Mouse (Mus musculus) liver, embryonic 16.5 days (tissue): ENCODE measurements around the gene Snx29. TPM values are rescaled to one million over a fixed set of nuclear protein-coding genes. Genes with fewer than 3 reads are reported as not detected.

Experiments
- ATAC-seq: fragments of 200-750 bp; cut with Nextera tagmentation; 2 replicates; pipeline ENCODE4 v1.8.0; 2017; ENCODE audit warnings: low read depth, mild to moderate bottlenecking, moderate number of reproducible peaks, moderate library complexity
- H3K27ac ChIP-seq: fragments of 300-500 bp; sonication (generic); 2 replicates; pipeline ENCODE4 v1.5.1; 2014; ENCODE audit warnings: mild to moderate bottlenecking, low read length
- H3K27me3 ChIP-seq: fragments of 300-500 bp; sonication (generic); 2 replicates; pipeline ENCODE4 v1.6.1; 2014; ENCODE audit warnings: low read depth, low read length, mixed read lengths; ENCODE audit not compliant: control insufficient read depth, insufficient read depth
- H3K36me3 ChIP-seq: fragments of 300-500 bp; sonication (generic); 2 replicates; pipeline ENCODE4 v1.6.1; 2014; ENCODE audit warnings: mild to moderate bottlenecking; ENCODE audit not compliant: control insufficient read depth, insufficient read depth
- H3K4me1 ChIP-seq: fragments of 300-500 bp; sonication (generic); 2 replicates; pipeline ENCODE4 v1.6.1; 2014; ENCODE audit warnings: low read depth, low read length, mixed read lengths; ENCODE audit not compliant: control insufficient read depth
- H3K4me2 ChIP-seq: fragments of 300-500 bp; sonication (generic); 2 replicates; pipeline ENCODE4 v1.6.1; 2014; ENCODE audit warnings: low read depth, low read length, mixed read lengths
- H3K4me3 ChIP-seq: fragments of 300-500 bp; sonication (generic); 2 replicates; pipeline ENCODE4 v1.5.1; 2014; ENCODE audit warnings: low read depth, mild to moderate bottlenecking, low read length
- H3K9ac ChIP-seq: fragments of 300-500 bp; sonication (generic); 2 replicates; pipeline ENCODE4 v1.6.1; 2014; ENCODE audit warnings: low read depth, low read length
- H3K9me3 ChIP-seq: fragments of 300-500 bp; sonication (generic); replicated peaks from 2 replicates; pipeline ENCODE4 v1.6.1; 2016; ENCODE audit warnings: low read length; ENCODE audit not compliant: control insufficient read depth
- WGBS: fragments of 180-500 bp; shearing (Covaris S2); extraction: QIAGEN DNeasy Blood & Tissue Kit; methylation state at CpG from one replicate; pipeline ENCODE4 v1.1.7; 2014; ENCODE audit not compliant: insufficient replicate concordance; 5-methylcytosine and 5-hydroxymethylcytosine counted together
- polyA plus RNA-seq: library from polyadenylated mRNA; unstranded; fragments of >200 nt; fragmentation: Nextera tagmentation; extraction: Ambion mirVana; gene quantifications from 2 replicates; pipeline ENCODE4 v1.2.1, GENCODE M21; 2015

The Snx29 gene
- polyA plus RNA-seq, 1 experiment from 2014 or later = 4.6 TPM

GRCm38 (mm10) chr16:11729815-11730214 is 407.1 kb downstream of the Snx29 start:
- Histone ChIP-seq H3K4me1 (no peaks in the 10 kb centered on the region), H3K9me3 (no peaks in the 10 kb centered on the region), H3K27me3 (no peaks in the 10 kb centered on the region), H3K4me2 (no peak overlapping the region), H3K36me3 (no peaks in the 10 kb centered on the region), H3K27ac (no peak overlapping the region), H3K9ac (no peak overlapping the region), H3K4me3 (no peak overlapping the region)
- WGBS = 58% methylated on average over 5 of the region's 5 CpGs
- no peak for ATAC-seq

DNA sequence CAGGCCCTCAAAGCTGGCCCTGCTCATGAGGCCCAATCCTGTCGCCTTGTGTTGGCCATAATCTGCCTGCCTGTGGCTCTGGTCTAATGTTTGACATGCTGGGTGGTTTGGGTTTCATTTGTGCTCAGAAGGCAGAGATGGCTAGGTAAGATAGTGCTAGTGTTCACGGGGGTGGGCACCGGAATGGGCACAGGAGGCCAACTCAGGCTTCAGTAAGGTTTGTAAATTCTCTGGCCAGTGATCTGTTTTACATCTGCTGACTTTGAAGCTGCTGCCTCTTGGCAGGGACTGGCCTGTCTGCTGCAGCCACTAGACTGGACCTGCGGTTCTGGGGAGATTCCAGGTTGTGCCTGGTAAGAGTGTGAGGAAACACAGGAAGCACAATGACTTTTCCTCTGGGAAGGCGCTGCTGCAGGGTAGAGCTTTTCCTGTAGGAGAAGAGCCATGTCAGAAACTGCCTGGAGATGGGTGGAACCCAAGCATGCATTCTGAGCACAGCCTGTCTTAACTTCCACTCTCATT is 408.4 kb downstream of the Snx29 start:
- H3K27me3 ChIP-seq = no peaks in the 10 kb centered on the region
- no peak overlapping the region for H3K4me2 ChIP-seq
- 57% methylated on average over 5 of the region's 5 CpGs for WGBS
- no peak overlapping the region for H3K27ac ChIP-seq
- no peak overlapping the region for H3K4me3 ChIP-seq
- no peaks in the 10 kb centered on the region for H3K36me3 ChIP-seq
- no peaks in the 10 kb centered on the region for H3K4me1 ChIP-seq
- H3K9me3 ChIP-seq = no peaks in the 10 kb centered on the region
- no peak overlapping the region for H3K9ac ChIP-seq
- no peak for ATAC-seq

DNA sequence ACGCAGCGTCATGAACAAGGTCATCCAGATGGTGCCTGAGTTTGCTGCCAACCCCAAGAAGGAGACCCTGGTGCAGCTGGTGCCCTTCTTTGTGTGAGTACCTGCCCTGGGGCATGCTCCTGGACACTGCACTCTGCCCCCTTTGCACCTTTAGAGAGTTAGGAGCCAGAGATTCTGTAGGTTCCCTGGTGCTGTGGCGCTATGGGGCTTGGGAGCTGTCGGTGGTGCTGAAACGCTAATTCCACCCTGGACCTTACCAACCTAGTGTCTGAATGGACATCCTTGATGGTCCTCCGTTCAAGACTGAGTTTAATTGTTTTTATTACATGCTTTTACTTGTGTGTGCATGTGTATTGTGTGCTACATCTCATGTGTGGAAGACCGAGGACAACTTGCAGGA is 415.6 kb downstream of the Snx29 start:
- Histone ChIP-seq H3K27me3 (no peaks in the 10 kb centered on the region), H3K9ac (no peak overlapping the region), H3K27ac (no peak overlapping the region), H3K9me3 (no peaks in the 10 kb centered on the region), H3K4me2 (no peak overlapping the region), H3K36me3 (no peaks in the 10 kb centered on the region), H3K4me1 (no peaks in the 10 kb centered on the region), H3K4me3 (no peak overlapping the region)
- ATAC-seq = no peak
- 43% methylated on average over 7 of the region's 7 CpGs for WGBS

- no peak overlapping the region for H3K4me2 ChIP-seq
- no peaks in the 10 kb centered on the region for H3K36me3 ChIP-seq
- no peaks in the 10 kb centered on the region for H3K9me3 ChIP-seq
- no peak overlapping the region for H3K4me3 ChIP-seq
- ATAC-seq = no peak
- H3K9ac ChIP-seq = no peak overlapping the region
- no peaks in the 10 kb centered on the region for H3K27me3 ChIP-seq
- no peaks in the 10 kb centered on the region for H3K4me1 ChIP-seq
- H3K27ac ChIP-seq = no peak overlapping the region
- 65% methylated on average over 5 of the region's 5 CpGs for WGBS
These were observed 419.2 kb downstream of the Snx29 start for GRCm38 (mm10) chr16:11741951-11742350.

GRCm38 (mm10) chr16:11742351-11742750 is 419.6 kb downstream of the Snx29 start:
- 69% methylated on average over 7 of the region's 7 CpGs for WGBS
- no peak for ATAC-seq

GRCm38 (mm10) chr16:11743013-11743412 is 420.3 kb downstream of the Snx29 start:
- no peaks in the 10 kb centered on the region for H3K4me1 ChIP-seq
- ATAC-seq = no peak
- no peaks in the 10 kb centered on the region for H3K9me3 ChIP-seq
- H3K36me3 ChIP-seq = no peaks in the 10 kb centered on the region
- no peaks in the 10 kb centered on the region for H3K27me3 ChIP-seq
- no peak overlapping the region for H3K4me2 ChIP-seq
- WGBS = 46% methylated on average over 3 of the region's 3 CpGs
- H3K9ac ChIP-seq = no peak overlapping the region
- H3K4me3 ChIP-seq = no peak overlapping the region
- H3K27ac ChIP-seq = no peak overlapping the region

More at GRCm38 (mm10) chr16:11742351-11742750, 419.6 kb downstream of the Snx29 start:
- Histone ChIP-seq H3K27ac (no peak overlapping the region), H3K4me3 (no peak overlapping the region), H3K9ac (no peak overlapping the region), H3K9me3 (no peaks in the 10 kb centered on the region), H3K27me3 (no peaks in the 10 kb centered on the region), H3K4me1 (no peaks in the 10 kb centered on the region), H3K36me3 (no peaks in the 10 kb centered on the region), H3K4me2 (no peak overlapping the region)

GRCm38 (mm10) chr16:11743724-11744123 is 421.0 kb downstream of the Snx29 start:
- no peak overlapping the region for H3K4me3 ChIP-seq
- no peak overlapping the region for H3K4me2 ChIP-seq
- no peaks in the 10 kb centered on the region for H3K27me3 ChIP-seq
- no peak overlapping the region for H3K9ac ChIP-seq
- H3K36me3 ChIP-seq = no peaks in the 10 kb centered on the region
- no peak for ATAC-seq
- WGBS = 59% methylated on average over 4 of the region's 4 CpGs
- H3K4me1 ChIP-seq = no peaks in the 10 kb centered on the region
- H3K9me3 ChIP-seq = no peaks in the 10 kb centered on the region
- no peak overlapping the region for H3K27ac ChIP-seq

DNA sequence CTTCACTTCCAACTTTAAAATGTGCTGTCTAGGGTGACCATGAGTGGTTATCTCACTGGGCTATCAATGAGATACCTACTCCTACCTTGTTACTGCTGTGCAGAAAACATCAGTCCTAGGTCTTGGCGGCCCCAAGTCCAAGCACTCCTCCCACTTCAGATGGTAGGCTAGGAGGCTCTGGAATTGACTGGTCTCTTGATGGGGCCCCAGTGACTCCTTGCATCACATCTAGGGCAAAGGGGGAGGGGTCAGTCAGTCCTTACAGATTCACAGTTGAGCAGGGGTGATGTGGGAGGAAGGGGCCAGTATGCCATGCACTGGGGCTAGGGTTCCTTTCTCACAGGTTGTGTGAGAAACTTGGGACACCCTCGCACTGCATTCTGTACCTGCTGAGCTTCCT is 423.3 kb downstream of the Snx29 start:
- no peak overlapping the region for H3K4me3 ChIP-seq
- ATAC-seq = no peak
- no peaks in the 10 kb centered on the region for H3K36me3 ChIP-seq
- H3K27me3 ChIP-seq = no peaks in the 10 kb centered on the region
- H3K4me1 ChIP-seq = no peaks in the 10 kb centered on the region
- H3K4me2 ChIP-seq = no peak overlapping the region
- 74% methylated on average over 2 of the region's 2 CpGs for WGBS
- no peak overlapping the region for H3K27ac ChIP-seq
- no peaks in the 10 kb centered on the region for H3K9me3 ChIP-seq
- no peak overlapping the region for H3K9ac ChIP-seq

- H3K9me3 ChIP-seq = no peaks in the 10 kb centered on the region
- H3K4me3 ChIP-seq = no peak overlapping the region
- no peak overlapping the region for H3K27ac ChIP-seq
- H3K27me3 ChIP-seq = no peaks in the 10 kb centered on the region
- no peaks in the 10 kb centered on the region for H3K4me1 ChIP-seq
- no peaks in the 10 kb centered on the region for H3K36me3 ChIP-seq
- H3K9ac ChIP-seq = no peak overlapping the region
- ATAC-seq = no peak
- H3K4me2 ChIP-seq = no peak overlapping the region
- WGBS = 80% methylated on average over 5 of the region's 5 CpGs
These were observed 425.2 kb downstream of the Snx29 start for GRCm38 (mm10) chr16:11747867-11748266.
